Mouse (Mus musculus): ENCODE data around the gene Alox12.

DNA sequence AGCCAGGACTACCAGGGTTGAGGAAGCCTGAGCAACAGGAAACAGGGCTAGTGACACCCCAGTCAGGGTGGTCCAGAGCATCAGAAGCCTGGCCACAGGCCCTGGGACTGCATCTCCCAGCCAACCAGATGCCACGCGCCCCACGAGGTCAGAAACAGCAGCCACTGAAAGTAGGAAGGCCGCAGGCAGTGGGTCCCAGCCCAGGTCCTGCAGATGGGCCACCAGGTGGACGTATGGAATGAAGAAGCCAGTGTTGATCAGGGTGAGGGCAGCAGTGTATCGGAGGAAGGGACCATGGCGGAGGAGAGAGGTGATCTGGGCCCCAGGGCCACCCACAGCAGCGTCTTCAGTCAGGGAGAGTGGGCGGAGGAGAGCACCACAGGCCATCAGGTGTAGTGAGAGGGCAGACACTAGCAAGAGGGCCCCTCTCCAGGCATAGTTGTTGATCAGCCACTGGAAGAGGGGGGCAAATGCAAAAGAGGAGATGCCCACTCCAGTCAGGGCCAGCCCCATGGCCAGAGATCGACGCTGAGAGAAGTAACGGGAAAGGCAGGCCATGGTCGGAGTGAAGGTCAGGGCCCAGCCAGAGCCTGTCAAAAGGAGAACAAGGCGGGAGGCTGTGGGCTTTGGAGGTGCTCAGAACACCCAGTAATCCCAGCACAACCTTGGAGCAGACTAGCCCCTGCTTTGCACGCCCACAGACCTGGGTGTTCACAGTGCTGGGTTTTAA, 36.2 kb downstream of the Alox12 start:
- TF ChIP-seq POLR2A (IDR thresholded peaks at IDR 0.05; ENCODE audit: borderline replicate concordance, control insufficient read depth, low read depth, low read length), result no peak
- TF ChIP-seq CTCF (IDR thresholded peaks at IDR 0.05; ENCODE audit: control insufficient read depth, insufficient read depth, low read length), result no peak
